Mouse (Mus musculus): ENCODE measurements around the gene Crtc3. TPM values are rescaled to one million over a fixed set of nuclear protein-coding genes. Genes with fewer than 3 reads are reported as not detected.

Crtc3 gene
- total and polyA plus RNA-seq, 2 experiments from 2014 or later = 14.2 to 14.8 TPM

DNA sequence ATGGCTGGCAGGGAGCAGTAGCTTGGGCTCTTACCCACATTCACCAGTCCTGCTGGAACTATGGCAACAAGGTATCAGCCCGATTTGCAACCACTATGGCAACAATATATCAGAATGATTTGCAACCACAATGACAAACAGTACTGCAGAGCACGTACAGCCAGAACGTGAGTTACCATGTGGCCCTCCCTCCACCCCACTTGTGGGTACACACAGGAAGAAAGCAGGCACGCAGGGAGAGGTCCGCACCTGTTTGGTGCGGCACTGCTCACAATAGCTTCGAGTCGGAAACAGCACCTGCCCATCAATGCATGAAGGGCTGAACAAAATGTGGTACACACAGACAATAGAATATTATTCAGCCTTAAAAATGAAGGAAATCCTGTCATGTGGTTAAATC is 29.8 kb upstream of the Crtc3 start:
- H3K9me3 ChIP-seq (ENCODE audit: low read length) = no peaks in the 10 kb centered on the region
- 73% methylated on average over 8 of the region's 8 CpGs for WGBS
- no peaks in the 10 kb centered on the region for H3K4me1 ChIP-seq (ENCODE audit: insufficient read depth)
- H3K36me3 ChIP-seq (ENCODE audit: insufficient read depth) = peaks cover 76% of the 10 kb centered on the region
- no peak overlapping the region for H3K4me2 ChIP-seq (ENCODE audit: low read depth)
- no peak overlapping the region for H3K4me3 ChIP-seq (ENCODE audit: low read depth, low read length)
- TF ChIP-seq CTCF (IDR thresholded peaks at IDR 0.05; ENCODE audit: low read depth) = no peak
- no peaks in the 10 kb centered on the region for H3K27me3 ChIP-seq (ENCODE audit: insufficient read depth, low read length)
- H3K27ac ChIP-seq (ENCODE audit: low read depth, low read length) = no peak overlapping the region
- DNase-seq (no peak), ATAC-seq (no peak)
- no peak overlapping the region for H3K9ac ChIP-seq

DNA sequence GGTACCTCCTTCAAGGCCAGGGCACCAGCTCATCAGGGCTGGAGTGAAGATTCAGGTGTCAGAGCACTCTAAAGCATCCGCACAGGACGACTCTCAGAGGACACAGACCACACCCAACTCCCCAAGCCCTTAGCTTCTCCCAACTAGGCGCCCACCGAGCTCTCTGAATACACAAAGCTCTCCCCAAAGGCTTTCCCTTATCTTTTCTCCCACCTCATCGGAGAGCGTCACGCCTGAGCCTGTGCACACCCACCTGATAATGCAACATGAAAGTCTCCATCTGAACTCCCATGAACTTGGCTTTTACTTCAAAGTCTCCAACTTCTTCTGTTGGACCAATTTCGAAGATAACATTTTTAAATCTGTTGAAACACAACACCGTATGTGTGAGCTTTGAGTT is 28.1 kb upstream of the Crtc3 start:
- Histone ChIP-seq H3K4me2 (ENCODE audit: low read depth) (no peak overlapping the region), H3K27ac (ENCODE audit: low read depth, low read length) (no peak overlapping the region), H3K27me3 (ENCODE audit: insufficient read depth, low read length) (no peaks in the 10 kb centered on the region), H3K4me1 (ENCODE audit: insufficient read depth) (no peaks in the 10 kb centered on the region), H3K36me3 (ENCODE audit: insufficient read depth) (peaks cover 69% of the 10 kb centered on the region), H3K9ac (no peak overlapping the region), H3K4me3 (ENCODE audit: low read depth, low read length) (no peak overlapping the region), H3K9me3 (ENCODE audit: low read length) (no peaks in the 10 kb centered on the region)
- 91% methylated on average over 9 of the region's 9 CpGs for WGBS
- ATAC-seq = no peak
- TF ChIP-seq CTCF (IDR thresholded peaks at IDR 0.05; ENCODE audit: low read depth) = no peak
- no peak for DNase-seq

DNA sequence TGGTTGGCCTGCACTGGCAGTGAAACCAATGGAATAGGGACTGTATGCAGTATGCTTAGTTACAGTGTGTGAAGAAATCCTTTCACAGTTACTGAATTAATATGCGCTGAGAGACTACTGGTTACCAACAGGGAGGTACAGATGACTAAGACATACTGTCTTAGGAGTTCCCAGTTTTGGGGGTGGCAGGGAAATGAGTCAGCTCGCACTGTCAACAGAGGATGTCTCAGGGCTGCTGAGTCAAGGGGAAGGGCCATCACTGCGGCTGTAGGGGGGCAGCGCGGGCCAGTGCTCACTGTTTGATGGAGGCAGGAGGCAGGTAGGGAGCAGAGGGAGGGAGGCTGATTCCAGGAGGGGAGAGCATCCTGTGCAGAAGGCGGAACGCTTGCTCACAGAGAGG is 26.6 kb upstream of the Crtc3 start:
- 92% methylated on average over 7 of the region's 7 CpGs for WGBS
- ATAC-seq (peak; percentile 67), DNase-seq (no peak)

DNA sequence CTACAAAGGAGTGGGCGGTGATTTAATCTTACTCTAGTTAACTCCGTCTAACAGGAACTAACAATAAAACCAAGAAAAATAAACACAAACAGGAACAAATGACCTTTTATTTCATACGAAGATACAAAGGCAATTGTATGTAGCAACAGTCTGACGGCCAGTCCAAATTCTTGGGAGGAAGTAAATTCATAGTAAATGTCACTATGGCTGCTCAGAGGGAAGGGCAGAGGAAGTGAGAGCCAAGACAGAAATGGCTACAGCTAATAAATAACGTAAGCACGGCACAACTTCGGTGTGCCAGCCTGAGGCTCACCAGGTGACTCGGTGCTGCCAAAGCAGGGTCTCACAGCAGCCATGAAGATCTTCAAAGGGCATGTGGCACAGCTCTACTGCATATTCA is 22.8 kb upstream of the Crtc3 start:
- Histone ChIP-seq H3K27me3 (ENCODE audit: insufficient read depth, low read length) (no peaks in the 10 kb centered on the region), H3K4me2 (ENCODE audit: low read depth) (no peak overlapping the region), H3K9me3 (ENCODE audit: low read length) (peaks cover 4% of the 10 kb centered on the region; the same call in 1 of the 2 replicates), H3K9ac (no peak overlapping the region), H3K27ac (ENCODE audit: low read depth, low read length) (no peak overlapping the region), H3K36me3 (ENCODE audit: insufficient read depth) (peaks cover 44% of the 10 kb centered on the region), H3K4me3 (ENCODE audit: low read depth, low read length) (no peak overlapping the region), H3K4me1 (ENCODE audit: insufficient read depth) (no peaks in the 10 kb centered on the region)
- DNase-seq (no peak), ATAC-seq (no peak)
- WGBS = 78% methylated on average over 8 of the region's 8 CpGs
- no peak for TF ChIP-seq CTCF (IDR thresholded peaks at IDR 0.05; ENCODE audit: low read depth)

More for the DNA sequence above, 26.6 kb upstream of the Crtc3 start:
- Histone ChIP-seq H3K27me3 (ENCODE audit: insufficient read depth, low read length) (no peaks in the 10 kb centered on the region), H3K4me2 (ENCODE audit: low read depth) (no peak overlapping the region), H3K36me3 (ENCODE audit: insufficient read depth) (peaks cover 64% of the 10 kb centered on the region), H3K9ac (no peak overlapping the region), H3K4me3 (ENCODE audit: low read depth, low read length) (no peak overlapping the region), H3K4me1 (ENCODE audit: insufficient read depth) (no peaks in the 10 kb centered on the region), H3K9me3 (ENCODE audit: low read length) (no peaks in the 10 kb centered on the region), H3K27ac (ENCODE audit: low read depth, low read length) (no peak overlapping the region)
- TF ChIP-seq CTCF (IDR thresholded peaks at IDR 0.05; ENCODE audit: low read depth) = no peak

DNA sequence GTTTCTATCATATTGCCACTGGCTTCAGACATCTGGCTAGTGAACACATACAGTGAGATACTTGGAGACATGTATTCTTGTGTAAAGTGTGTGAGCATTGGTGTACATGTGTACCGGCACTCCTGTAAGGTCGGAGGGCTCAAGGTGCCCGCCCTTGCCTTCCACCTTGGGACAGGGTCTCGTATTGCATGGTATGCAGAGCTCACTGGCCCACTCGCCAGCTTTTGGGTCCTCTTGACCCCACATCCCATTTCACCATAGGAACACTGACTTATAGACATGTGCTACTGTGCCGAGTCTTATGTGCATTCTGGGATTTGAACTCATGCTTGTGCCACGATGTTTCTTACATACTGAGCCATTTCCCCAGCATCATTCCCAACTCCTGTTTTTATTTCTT is 21.7 kb upstream of the Crtc3 start:
- no peak for DNase-seq
- WGBS = 93% methylated on average over 7 of the region's 7 CpGs
- Histone ChIP-seq H3K9ac (no peak overlapping the region), H3K27ac (ENCODE audit: low read depth, low read length) (no peak overlapping the region), H3K36me3 (ENCODE audit: insufficient read depth) (peaks cover 34% of the 10 kb centered on the region), H3K4me3 (ENCODE audit: low read depth, low read length) (no peak overlapping the region), H3K9me3 (ENCODE audit: low read length) (peaks cover 4% of the 10 kb centered on the region; the same call in 1 of the 2 replicates), H3K27me3 (ENCODE audit: insufficient read depth, low read length) (no peaks in the 10 kb centered on the region), H3K4me1 (ENCODE audit: insufficient read depth) (no peaks in the 10 kb centered on the region), H3K4me2 (ENCODE audit: low read depth) (no peak overlapping the region)
- no peak for ATAC-seq
- no peak for TF ChIP-seq CTCF (IDR thresholded peaks at IDR 0.05; ENCODE audit: low read depth)

DNA sequence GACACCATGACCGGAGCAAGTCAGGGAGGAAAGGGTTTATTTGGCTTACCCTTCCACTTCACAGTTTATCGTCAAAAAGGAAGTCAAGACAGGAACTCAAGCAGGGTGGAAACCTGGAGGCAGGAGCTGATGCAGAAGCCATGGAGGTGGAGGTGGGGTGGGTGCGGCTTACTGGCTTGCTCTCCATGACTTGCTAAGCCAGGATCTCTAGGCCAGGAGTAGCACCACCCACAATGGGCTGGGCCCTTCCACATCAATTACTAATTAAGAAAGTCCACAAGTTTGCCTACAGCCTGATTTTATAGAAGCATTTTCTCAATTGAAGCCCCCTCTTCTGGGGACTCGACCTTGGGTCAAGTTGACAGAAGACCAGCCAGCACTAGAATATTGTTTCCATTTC is 15.4 kb upstream of the Crtc3 start:
- H3K4me1 ChIP-seq (ENCODE audit: insufficient read depth) = no peaks in the 10 kb centered on the region
- DNase-seq = no peak
- no peaks in the 10 kb centered on the region for H3K27me3 ChIP-seq (ENCODE audit: insufficient read depth, low read length)
- no peaks in the 10 kb centered on the region for H3K36me3 ChIP-seq (ENCODE audit: insufficient read depth)
- no peak overlapping the region for H3K27ac ChIP-seq (ENCODE audit: low read depth, low read length)
- ATAC-seq = no peak
- H3K4me2 ChIP-seq (ENCODE audit: low read depth) = no peak overlapping the region
- H3K4me3 ChIP-seq (ENCODE audit: low read depth, low read length) = no peak overlapping the region
- no peak for TF ChIP-seq CTCF (IDR thresholded peaks at IDR 0.05; ENCODE audit: low read depth)
- no peak overlapping the region for H3K9ac ChIP-seq
- WGBS = 86% methylated on average over 4 of the region's 4 CpGs
- H3K9me3 ChIP-seq (ENCODE audit: low read length) = peaks cover 4% of the 10 kb centered on the region; the same call in 1 of the 2 replicates

DNA sequence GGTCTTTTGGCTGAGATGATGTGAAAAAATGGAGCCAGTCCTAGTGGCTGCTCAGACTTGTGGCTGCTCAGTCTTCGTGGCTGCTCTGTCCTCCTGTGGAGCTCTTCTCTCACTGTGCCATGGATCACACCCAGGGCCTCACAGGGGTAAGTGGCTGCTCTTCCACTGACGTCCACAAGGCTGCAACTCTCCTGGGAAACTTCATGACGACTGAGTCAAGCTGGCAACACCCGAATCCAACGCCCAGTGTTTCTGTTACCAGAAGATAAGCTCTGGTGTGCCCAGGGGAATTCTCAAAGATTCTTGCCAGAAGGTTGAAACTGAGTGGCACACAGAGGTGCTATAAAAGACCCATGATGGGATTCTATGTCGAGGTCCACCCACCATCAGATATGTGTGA is 13.8 kb upstream of the Crtc3 start:
- Histone ChIP-seq H3K27me3 (ENCODE audit: insufficient read depth, low read length) (no peaks in the 10 kb centered on the region), H3K27ac (ENCODE audit: low read depth, low read length) (no peak overlapping the region), H3K36me3 (ENCODE audit: insufficient read depth) (no peaks in the 10 kb centered on the region), H3K9me3 (ENCODE audit: low read length) (no peaks in the 10 kb centered on the region), H3K9ac (no peak overlapping the region), H3K4me2 (ENCODE audit: low read depth) (no peak overlapping the region), H3K4me3 (ENCODE audit: low read depth, low read length) (no peak overlapping the region), H3K4me1 (ENCODE audit: insufficient read depth) (no peaks in the 10 kb centered on the region)
- WGBS = 71% methylated on average over 6 of the region's 6 CpGs
- DNase-seq (no peak), ATAC-seq (no peak)
- TF ChIP-seq CTCF (IDR thresholded peaks at IDR 0.05; ENCODE audit: low read depth) = no peak

DNA sequence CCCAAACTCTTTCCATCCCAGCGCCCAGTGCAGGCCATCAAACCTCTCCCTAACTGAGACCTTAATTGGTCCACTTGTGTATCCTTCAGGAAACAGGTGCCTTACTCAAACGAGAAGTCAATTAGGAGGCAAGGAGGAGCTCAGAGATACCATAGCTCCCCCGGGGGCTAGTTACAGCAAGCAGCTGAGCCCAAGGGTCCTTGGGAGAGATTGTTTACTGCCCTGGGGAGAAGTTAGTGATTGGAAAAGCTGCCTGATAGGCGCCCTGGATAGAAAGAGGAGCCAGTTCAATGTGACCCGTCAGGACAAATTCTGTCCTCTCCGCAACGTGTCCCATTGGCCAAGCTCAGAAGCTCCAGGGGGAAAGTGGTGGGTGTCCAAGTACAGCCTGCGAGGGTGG is 11.0 kb upstream of the Crtc3 start:
- Histone ChIP-seq H3K27ac (ENCODE audit: low read depth, low read length) (no peak overlapping the region), H3K9ac (no peak overlapping the region), H3K4me2 (ENCODE audit: low read depth) (no peak overlapping the region), H3K9me3 (ENCODE audit: low read length) (no peaks in the 10 kb centered on the region), H3K36me3 (ENCODE audit: insufficient read depth) (no peaks in the 10 kb centered on the region), H3K4me3 (ENCODE audit: low read depth, low read length) (no peak overlapping the region), H3K4me1 (ENCODE audit: insufficient read depth) (no peaks in the 10 kb centered on the region), H3K27me3 (ENCODE audit: insufficient read depth, low read length) (no peaks in the 10 kb centered on the region)
- TF ChIP-seq CTCF (IDR thresholded peaks at IDR 0.05; ENCODE audit: low read depth) = no peak
- WGBS = 69% methylated on average over 8 of the region's 8 CpGs
- ATAC-seq (no peak), DNase-seq (no peak)

Measured in forebrain, postnatal 0 days (tissue).